Mouse (Mus musculus) kidney, adult 2 months (tissue): ENCODE data around the gene Vash1.

Experiments
- CTCF ChIP-seq: fragments of 200-500 bp; conservative IDR thresholded peaks from 2 replicates; pipeline ENCODE4 v1.5.1; 2011; ENCODE audit warnings: low read depth, mild to moderate bottlenecking, control low read depth, low read length, moderate library complexity, mixed read lengths; ENCODE audit not compliant: insufficient read depth, insufficient read length
- POLR2A ChIP-seq: fragments of 200-500 bp; IDR thresholded peaks from one replicate; pipeline ENCODE4 v1.6.1; 2011; ENCODE audit warnings: low read depth, low read length, control low read depth

- TF ChIP-seq CTCF: no peak
- TF ChIP-seq POLR2A: no peak
These were observed 30.8 kb upstream of the Vash1 start for GRCm38 (mm10) chr12:86647736-86648135.
